Mouse (Mus musculus): Measurements from ENCODE around the gene Rpl39l. TPM values are rescaled to one million over a fixed set of nuclear protein-coding genes. Genes with fewer than 3 reads are reported as not detected.
"Not testable (repeated sequence)": the region's sequence is repeated elsewhere in the genome, so short reads cannot be mapped to it uniquely, and the experiment has no call there.

The Rpl39l gene
- total RNA-seq (2021), result not detected in 2 replicates
- long read RNA-seq, result 0 reads

- DNase-seq, result no peak
These were observed at the start of gene Rpl39l for GRCm38 (mm10) chr16:10170005-10170404. TSS of gene Rpl39l (plus strand) at chr16:10170226.

- DNase-seq, result no peak
These were observed 42.4 kb upstream of the Rpl39l start for GRCm38 (mm10) chr16:10127586-10127985.

- DNase-seq, result no peak
These were observed 40.7 kb upstream of the Rpl39l start for GRCm38 (mm10) chr16:10129052-10129911.

GRCm38 (mm10) chr16:10143166-10143565, 26.9 kb upstream of the Rpl39l start:
- DNase-seq, result no peak

GRCm38 (mm10) chr16:10147401-10147800, 22.6 kb upstream of the Rpl39l start:
- no peak for DNase-seq

GRCm38 (mm10) chr16:10169123-10169905, 712 bp upstream of the Rpl39l start:
- no peak for DNase-seq

- DNase-seq, result no peak
These were observed 1.2 kb downstream of the Rpl39l start for GRCm38 (mm10) chr16:10171276-10171675.

- no peak for DNase-seq
These were observed 2.3 kb downstream of the Rpl39l start for GRCm38 (mm10) chr16:10172179-10172820.

- DNase-seq, result not testable (repeated sequence)
These were observed 17.4 kb downstream of the Rpl39l start for GRCm38 (mm10) chr16:10187461-10187860.

- DNase-seq, result peak; percentile 97
These were observed 22.9 kb downstream of the Rpl39l start, which contains the start of gene Atf7ip2 for GRCm38 (mm10) chr16:10192679-10193506. TSS of gene Atf7ip2 (plus strand) at chr16:10192712.

GRCm38 (mm10) chr16:10208777-10209176, 38.8 kb downstream of the Rpl39l start:
- DNase-seq, result no peak

- not testable (repeated sequence) for DNase-seq
These were observed 46.3 kb downstream of the Rpl39l start for GRCm38 (mm10) chr16:10216366-10216765.

GRCm38 (mm10) chr16:10217020-10217419, 47.0 kb downstream of the Rpl39l start:
- DNase-seq, result not testable (repeated sequence)

Other genes with a start within 250 kb of the Rpl39l start
- gene Grin2a, start 174.7 kb upstream of the Rpl39l start, total RNA-seq (2021), result 2.4 and 2.9 TPM in 2 replicates
- 0.43 and 1.1 TPM in 2 replicates for gene Atf7ip2, start 22.5 kb downstream of the Rpl39l start, total RNA-seq (2021)
- gene Emp2, start 143.7 kb downstream of the Rpl39l start, total RNA-seq (2021), result 4.3 and 4.7 TPM in 2 replicates
- gene Tekt5, start 225.3 kb downstream of the Rpl39l start, total RNA-seq (2021), result not detected in 2 replicates
- gene Nubp1, start 241.7 kb downstream of the Rpl39l start, total RNA-seq (2021), result 28.0 and 28.2 TPM in 2 replicates